Mouse (Mus musculus) neural tube, embryonic 11.5 days (tissue): ENCODE results near the gene Soat2. TPM values are rescaled to one million over a fixed set of nuclear protein-coding genes. Genes with fewer than 3 reads are reported as not detected.

ENCODE experiments used
- ATAC-seq: fragments of 200-750 bp; cut with Nextera tagmentation; 2 replicates; pipeline ENCODE4 v1.8.0; 2017; ENCODE audit warnings: moderate number of reproducible peaks, mild to moderate bottlenecking, moderate TSS enrichment, moderate library complexity; ENCODE audit not compliant: insufficient read depth, low FRiP score, low TSS enrichment
- DNase-seq: peaks from one replicate; pipeline ENCODE4 v3.0.0-alpha.2; 2015; ENCODE audit warnings: low spot score
- H3K27ac ChIP-seq: fragments of 300-500 bp; sonication (generic); 2 replicates; pipeline ENCODE4 v1.5.1; 2014; ENCODE audit warnings: low read depth, mild to moderate bottlenecking, low read length
- H3K27me3 ChIP-seq: fragments of 300-500 bp; sonication (generic); 2 replicates; pipeline ENCODE4 v1.6.1; 2014; ENCODE audit warnings: mild to moderate bottlenecking, low read length, mixed read lengths; ENCODE audit not compliant: control insufficient read depth, insufficient read depth
- H3K36me3 ChIP-seq: fragments of 300-500 bp; sonication (generic); 2 replicates; pipeline ENCODE4 v1.6.1; 2014; ENCODE audit warnings: mild to moderate bottlenecking, low read length, moderate library complexity, mixed read lengths; ENCODE audit not compliant: control insufficient read depth, insufficient read depth
- H3K4me1 ChIP-seq: fragments of 300-500 bp; sonication (generic); 2 replicates; pipeline ENCODE4 v1.6.1; 2014; ENCODE audit warnings: low read length, mixed read lengths; ENCODE audit not compliant: control insufficient read depth, insufficient read depth
- H3K4me2 ChIP-seq: fragments of 300-500 bp; sonication (generic); 2 replicates; pipeline ENCODE4 v1.6.1; 2014; ENCODE audit warnings: low read depth, mild to moderate bottlenecking, moderate library complexity
- H3K4me3 ChIP-seq: fragments of 300-500 bp; sonication (generic); 2 replicates; pipeline ENCODE4 v1.5.1; 2014; ENCODE audit warnings: low read depth, low read length
- H3K9ac ChIP-seq: fragments of 300-500 bp; sonication (generic); 2 replicates; pipeline ENCODE4 v1.6.1; 2014; ENCODE audit warnings: mild to moderate bottlenecking, low read length
- H3K9me3 ChIP-seq: fragments of 300-500 bp; sonication (generic); 2 replicates; pipeline ENCODE4 v1.6.1; 2016; ENCODE audit warnings: low read length; ENCODE audit not compliant: control insufficient read depth
- WGBS: fragments of 180-500 bp; shearing (Covaris S2); extraction: QIAGEN DNeasy Blood & Tissue Kit; methylation state at CpG from one replicate; pipeline ENCODE4 v1.1.7; 2014; 5-methylcytosine and 5-hydroxymethylcytosine counted together
- polyA plus RNA-seq: library from polyadenylated mRNA; unstranded; fragments of >200 nt; fragmentation: Nextera tagmentation; extraction: Ambion mirVana; gene quantifications from 2 replicates; pipeline ENCODE4 v1.2.1, GENCODE M21; 2014

Gene Soat2
- polyA plus RNA-seq, 1 experiment from 2014 or later = 0.13 TPM

GRCm38 (mm10) chr15:102112181-102112580 lies 38.1 kb upstream of the Soat2 start:
- ATAC-seq = no peak
- no peak overlapping the region for H3K4me2 ChIP-seq
- no peak for DNase-seq
- WGBS = 87% methylated on average over 6 of the region's 6 CpGs
- no peak overlapping the region for H3K4me3 ChIP-seq
- peaks cover 7% of the 10 kb centered on the region; the same call in 1 of the 2 replicates for H3K27me3 ChIP-seq
- H3K27ac ChIP-seq = no peak overlapping the region
- peaks cover 2% of the 10 kb centered on the region; the same call in 1 of the 2 replicates for H3K4me1 ChIP-seq
- H3K9ac ChIP-seq = no peak overlapping the region
- no peaks in the 10 kb centered on the region for H3K9me3 ChIP-seq
- peaks cover 10% of the 10 kb centered on the region for H3K36me3 ChIP-seq

- H3K9ac ChIP-seq = no peak overlapping the region
- no peak for ATAC-seq
- H3K36me3 ChIP-seq = peaks cover 12% of the 10 kb centered on the region
These were observed 37.5 kb upstream of the Soat2 start for GRCm38 (mm10) chr15:102112827-102113226.

GRCm38 (mm10) chr15:102113674-102114073 lies 36.7 kb upstream of the Soat2 start:
- H3K36me3 ChIP-seq = peaks cover 15% of the 10 kb centered on the region
- no peak overlapping the region for H3K4me2 ChIP-seq

More at GRCm38 (mm10) chr15:102112827-102113226, 37.5 kb upstream of the Soat2 start:
- no peak overlapping the region for H3K27ac ChIP-seq
- no peaks in the 10 kb centered on the region for H3K4me1 ChIP-seq
- peaks cover under 1% of the 10 kb centered on the region; the same call in 1 of the 2 replicates for H3K27me3 ChIP-seq
- H3K9me3 ChIP-seq = no peaks in the 10 kb centered on the region
- no peak overlapping the region for H3K4me3 ChIP-seq
- no peak overlapping the region for H3K4me2 ChIP-seq
- WGBS = 84% methylated on average over 8 of the region's 8 CpGs
- no peak for DNase-seq

GRCm38 (mm10) chr15:102114651-102115260 lies 35.6 kb upstream of the Soat2 start:
- no peak overlapping the region for H3K27ac ChIP-seq
- no peak overlapping the region for H3K4me3 ChIP-seq
- no peak overlapping the region for H3K9ac ChIP-seq
- 91% methylated on average over 7 of the region's 7 CpGs for WGBS
- no peak overlapping the region for H3K4me2 ChIP-seq
- ATAC-seq = no peak
- H3K9me3 ChIP-seq = no peaks in the 10 kb centered on the region
- DNase-seq = no peak
- H3K27me3 ChIP-seq = no peaks in the 10 kb centered on the region
- peaks cover 19% of the 10 kb centered on the region for H3K36me3 ChIP-seq
- no peaks in the 10 kb centered on the region for H3K4me1 ChIP-seq

More at GRCm38 (mm10) chr15:102113674-102114073, 36.7 kb upstream of the Soat2 start:
- ATAC-seq = no peak
- Histone ChIP-seq H3K9me3 (no peaks in the 10 kb centered on the region), H3K9ac (no peak overlapping the region), H3K27me3 (no peaks in the 10 kb centered on the region), H3K4me3 (no peak overlapping the region), H3K4me1 (no peaks in the 10 kb centered on the region), H3K27ac (no peak overlapping the region)
- WGBS = 89% methylated on average over 4 of the region's 4 CpGs
- no peak for DNase-seq

- no peaks in the 10 kb centered on the region for H3K9me3 ChIP-seq
- no peak overlapping the region for H3K9ac ChIP-seq
- no peak overlapping the region for H3K4me3 ChIP-seq
- H3K4me2 ChIP-seq = no peak overlapping the region
- DNase-seq (no peak), ATAC-seq (no peak)
- 76% methylated on average over 9 of the region's 9 CpGs for WGBS
- peaks cover 19% of the 10 kb centered on the region for H3K36me3 ChIP-seq
- no peak overlapping the region for H3K27ac ChIP-seq
- no peaks in the 10 kb centered on the region for H3K27me3 ChIP-seq
- H3K4me1 ChIP-seq = no peaks in the 10 kb centered on the region
These were observed 34.5 kb upstream of the Soat2 start for GRCm38 (mm10) chr15:102115731-102116231.

- H3K9ac ChIP-seq = no peak overlapping the region
- no peak overlapping the region for H3K4me2 ChIP-seq
- H3K4me3 ChIP-seq = no peak overlapping the region
- H3K36me3 ChIP-seq = peaks cover 19% of the 10 kb centered on the region
- no peaks in the 10 kb centered on the region for H3K4me1 ChIP-seq
- WGBS = 84% methylated on average over 11 of the region's 11 CpGs
- H3K9me3 ChIP-seq = no peaks in the 10 kb centered on the region
- DNase-seq = no peak
- no peaks in the 10 kb centered on the region for H3K27me3 ChIP-seq
- ATAC-seq = no peak
- H3K27ac ChIP-seq = no peak overlapping the region
These were observed 33.4 kb upstream of the Soat2 start for GRCm38 (mm10) chr15:102116753-102117415.

GRCm38 (mm10) chr15:102117461-102118443 lies 32.6 kb upstream of the Soat2 start:
- Histone ChIP-seq H3K27ac (no peak overlapping the region), H3K4me1 (no peaks in the 10 kb centered on the region), H3K9me3 (no peaks in the 10 kb centered on the region), H3K9ac (no peak overlapping the region), H3K4me3 (no peak overlapping the region), H3K27me3 (no peaks in the 10 kb centered on the region), H3K36me3 (peaks cover 17% of the 10 kb centered on the region), H3K4me2 (no peak overlapping the region)
- DNase-seq (no peak), ATAC-seq (no peak)
- WGBS = 80% methylated on average over 19 of the region's 19 CpGs

GRCm38 (mm10) chr15:102118591-102118990 lies 31.7 kb upstream of the Soat2 start:
- DNase-seq (no peak), ATAC-seq (no peak)
- H3K4me2 ChIP-seq = no peak overlapping the region
- H3K36me3 ChIP-seq = peaks cover 16% of the 10 kb centered on the region
- no peak overlapping the region for H3K9ac ChIP-seq
- no peak overlapping the region for H3K27ac ChIP-seq
- H3K4me3 ChIP-seq = no peak overlapping the region
- no peaks in the 10 kb centered on the region for H3K9me3 ChIP-seq
- WGBS = 88% methylated on average over 4 of the region's 4 CpGs
- H3K27me3 ChIP-seq = no peaks in the 10 kb centered on the region
- H3K4me1 ChIP-seq = no peaks in the 10 kb centered on the region
